Mouse (Mus musculus) embryo, embryonic 10 days (tissue): ENCODE measurements at regions not wholly inside any gene's neighbourhood (a gene's known extent, or its start where the extent isn't known, plus 50 kb on each side); places are given as distances from the start of the nearest gene placed in this dataset.

Experiments used
- DNase-seq: peaks from one replicate; pipeline ENCODE4 v3.0.0-alpha.2; 2015; ENCODE audit warnings: low spot score

- DNase-seq = no peak
Measured at GRCm38 (mm10) chr2:128370821-128371220, 220.2 kb upstream of the Spdye4c start.

GRCm38 (mm10) chr2:128372204-128372603 lies 218.8 kb upstream of the Spdye4c start:
- no peak for DNase-seq

GRCm38 (mm10) chr2:128373363-128374252 lies 217.4 kb upstream of the Spdye4c start:
- DNase-seq = no peak

GRCm38 (mm10) chr2:128374253-128374566 lies 216.8 kb upstream of the Spdye4c start:
- no peak for DNase-seq

GRCm38 (mm10) chr2:128374926-128375325 lies 216.1 kb upstream of the Spdye4c start:
- no peak for DNase-seq

GRCm38 (mm10) chr2:128375827-128376226 lies 215.2 kb upstream of the Spdye4c start:
- DNase-seq = no peak

GRCm38 (mm10) chr2:128377176-128377575 lies 213.8 kb upstream of the Spdye4c start:
- no peak for DNase-seq

- DNase-seq = no peak
Measured at GRCm38 (mm10) chr2:128377680-128378079, 213.3 kb upstream of the Spdye4c start.

GRCm38 (mm10) chr2:128378456-128378855 lies 212.6 kb upstream of the Spdye4c start:
- DNase-seq = no peak

GRCm38 (mm10) chr2:128379151-128379550 lies 211.9 kb upstream of the Spdye4c start:
- no peak for DNase-seq

- DNase-seq = no peak
Measured at GRCm38 (mm10) chr2:128379554-128379953, 211.5 kb upstream of the Spdye4c start.

- DNase-seq = no peak
Measured at GRCm38 (mm10) chr2:128380581-128380980, 210.4 kb upstream of the Spdye4c start.

- DNase-seq = no peak
Measured at GRCm38 (mm10) chr2:128381684-128382205, 209.3 kb upstream of the Spdye4c start.

GRCm38 (mm10) chr2:128382473-128382872 lies 208.5 kb upstream of the Spdye4c start:
- DNase-seq = no peak

GRCm38 (mm10) chr2:128384612-128385011 lies 206.4 kb upstream of the Spdye4c start:
- DNase-seq = no peak

GRCm38 (mm10) chr2:128386846-128387621 lies 204.0 kb upstream of the Spdye4c start:
- DNase-seq = no peak

- no peak for DNase-seq
Measured at GRCm38 (mm10) chr2:128387851-128388471, 203.0 kb upstream of the Spdye4c start.

- DNase-seq = no peak
Measured at GRCm38 (mm10) chr2:128388883-128389470, 202.0 kb upstream of the Spdye4c start.

- DNase-seq = peak; percentile 45
Measured at GRCm38 (mm10) chr2:128392344-128392743, 198.7 kb upstream of the Spdye4c start.

- DNase-seq = peak; percentile 59
Measured at GRCm38 (mm10) chr2:128393401-128393800, 197.6 kb upstream of the Spdye4c start.

- no peak for DNase-seq
Measured at GRCm38 (mm10) chr2:128393921-128394320, 197.1 kb upstream of the Spdye4c start.
